Mouse (Mus musculus): Measurements from ENCODE around the gene Stk32c. TPM values are rescaled to one million over a fixed set of nuclear protein-coding genes. Genes with fewer than 3 reads are reported as not detected.

The Stk32c gene
- total RNA-seq, 1 experiment: 0.89 TPM

DNA sequence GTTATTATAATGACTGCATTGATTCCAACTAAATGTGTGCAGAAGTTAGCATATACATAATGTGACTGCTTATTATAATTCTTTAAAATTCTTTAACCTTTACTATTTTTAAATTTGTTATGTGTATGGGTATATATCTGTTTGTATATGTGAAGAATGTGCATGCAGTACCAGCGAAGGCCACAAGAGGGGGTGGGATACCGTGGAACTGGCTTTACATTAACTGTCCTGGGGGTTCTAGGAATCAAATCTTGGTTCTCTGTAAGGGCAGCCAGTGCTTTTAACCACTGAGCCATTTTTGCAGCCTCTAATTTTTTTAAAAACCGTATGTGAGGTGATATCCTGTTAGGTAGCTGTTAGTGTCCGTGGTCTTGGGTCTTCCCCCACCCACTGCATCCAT is 132.4 kb downstream of the Stk32c start:
- TF ChIP-seq ZC3H11A (IDR thresholded peaks at IDR 0.05; ENCODE audit: borderline replicate concordance, low read depth, low read length) (peak; percentile 60; the same call in 1 of the 2 replicates), MAFK (IDR thresholded peaks at IDR 0.05; ENCODE audit: insufficient read depth, low read depth, low read length) (no peak)
- no peak overlapping the region for H3K9ac ChIP-seq (ENCODE audit: insufficient read depth, low read depth, low read length, poor library complexity, severe bottlenecking)
- no peak for DNase-seq (ENCODE audit: low read depth, low spot score)
- no peaks in the 10 kb centered on the region for H3K9me3 ChIP-seq (ENCODE audit: control insufficient read depth, insufficient read depth, low read depth, low read length)
- no peaks in the 10 kb centered on the region for H3K36me3 ChIP-seq (ENCODE audit: control insufficient read depth, insufficient read depth, low read length, poor library complexity, severe bottlenecking)
- no peak overlapping the region for H3K4me3 ChIP-seq (ENCODE audit: insufficient read depth in 1 of 2, low read depth in 1 of 2, low read length in 2 of 2, poor library complexity in 1 of 2, severe bottlenecking in 1 of 2)
- H3K27ac ChIP-seq (ENCODE audit: insufficient read depth, low read depth, low read length, poor library complexity, severe bottlenecking): no peak overlapping the region
- peaks cover 4 to 22% of the 10 kb centered on the region in 2 experiments; a peak in 2 of 4 replicates for H3K4me1 ChIP-seq (ENCODE audit: control insufficient read depth in 2 of 2, insufficient read depth in 2 of 2, low read length in 2 of 2, poor library complexity in 1 of 2)
- in situ Hi-C loops (cut with MboI; ENCODE audit: low sequenced_read_pairs in 2 of 2, unreplicated experiment in 2 of 2): loop anchor here in 1 of 2 experiments (25.0 kb wide), 1 partner anchor 382 kb away; no protein-coding TSS in a partner anchor

DNA sequence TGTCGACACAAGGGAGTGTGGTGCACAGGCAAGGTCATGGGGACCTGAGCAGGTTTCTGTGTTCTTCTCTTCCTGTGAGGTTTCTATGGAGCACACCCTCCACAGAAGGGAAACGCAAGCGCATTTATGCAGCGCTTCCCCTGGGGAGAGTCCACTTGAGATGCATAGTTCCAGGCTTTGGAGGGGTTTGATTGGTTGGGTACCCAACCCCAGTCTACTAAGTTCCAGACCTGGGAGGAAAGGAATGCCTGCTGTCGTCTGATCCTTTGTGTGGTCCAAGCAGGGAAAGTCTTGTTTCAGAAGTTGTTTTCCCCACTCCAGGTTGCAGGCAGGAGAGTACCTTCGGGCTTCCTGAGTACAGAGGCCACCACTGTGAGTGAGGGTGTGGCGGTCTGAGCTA is 134.0 kb downstream of the Stk32c start:
- H3K27ac ChIP-seq (ENCODE audit: insufficient read depth, low read depth, low read length, poor library complexity, severe bottlenecking): no peak overlapping the region
- no peak overlapping the region for H3K9ac ChIP-seq (ENCODE audit: insufficient read depth, low read depth, low read length, poor library complexity, severe bottlenecking)

DNA sequence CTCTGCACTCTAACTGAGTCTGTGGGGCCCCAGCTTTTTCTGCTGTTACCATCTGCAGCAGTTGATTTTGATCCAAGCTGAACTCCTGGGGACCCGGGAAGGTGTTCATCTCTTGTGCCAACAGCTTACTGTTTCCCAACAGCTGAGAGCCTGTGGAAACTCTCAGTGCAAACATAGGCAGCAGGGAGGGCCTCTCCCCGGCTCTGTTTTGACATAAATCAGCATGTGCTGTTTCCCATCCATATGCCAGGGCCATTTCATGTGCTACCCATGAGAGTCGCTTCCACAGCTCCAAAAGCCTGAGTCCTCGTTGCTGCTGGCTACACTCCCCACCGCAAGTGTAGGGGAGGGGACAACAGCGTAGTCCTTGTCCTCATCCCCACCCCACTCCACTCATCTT is 134.9 kb downstream of the Stk32c start:
- no peak overlapping the region for H3K9ac ChIP-seq (ENCODE audit: insufficient read depth, low read depth, low read length, poor library complexity, severe bottlenecking)
- in situ Hi-C loops (cut with MboI; ENCODE audit: low sequenced_read_pairs in 2 of 2, unreplicated experiment in 2 of 2): loop anchor here in 1 of 2 experiments (25.0 kb wide), 1 partner anchor 384 kb away; no protein-coding TSS in a partner anchor
- no peak overlapping the region for H3K4me3 ChIP-seq (ENCODE audit: insufficient read depth in 1 of 2, low read depth in 1 of 2, low read length in 2 of 2, poor library complexity in 1 of 2, severe bottlenecking in 1 of 2)
- H3K27ac ChIP-seq (ENCODE audit: insufficient read depth, low read depth, low read length, poor library complexity, severe bottlenecking): no peak overlapping the region
- no peak for DNase-seq (ENCODE audit: low read depth, low spot score)
- peaks cover 4 to 15% of the 10 kb centered on the region in 2 experiments; a peak in 2 of 4 replicates for H3K4me1 ChIP-seq (ENCODE audit: control insufficient read depth in 2 of 2, insufficient read depth in 2 of 2, low read length in 2 of 2, poor library complexity in 1 of 2)
- no peaks in the 10 kb centered on the region for H3K36me3 ChIP-seq (ENCODE audit: control insufficient read depth, insufficient read depth, low read length, poor library complexity, severe bottlenecking)
- TF ChIP-seq CHD2 (IDR thresholded peaks at IDR 0.05; ENCODE audit: low read depth, low read length) (no peak), ZC3H11A (IDR thresholded peaks at IDR 0.05; ENCODE audit: borderline replicate concordance, low read depth, low read length) (no peak), MAFK (IDR thresholded peaks at IDR 0.05; ENCODE audit: insufficient read depth, low read depth, low read length) (no peak), HCFC1 (IDR thresholded peaks at IDR 0.05; ENCODE audit: borderline replicate concordance, insufficient read depth, low read length) (no peak), ZNF384 (IDR thresholded peaks at IDR 0.05; ENCODE audit: low read depth, low read length) (no peak)
- H3K9me3 ChIP-seq (ENCODE audit: control insufficient read depth, insufficient read depth, low read depth, low read length): no peaks in the 10 kb centered on the region

More for the DNA sequence above, 134.0 kb downstream of the Stk32c start:
- TF ChIP-seq CHD2 (IDR thresholded peaks at IDR 0.05; ENCODE audit: low read depth, low read length) (no peak), MAFK (IDR thresholded peaks at IDR 0.05; ENCODE audit: insufficient read depth, low read depth, low read length) (no peak), ZC3H11A (IDR thresholded peaks at IDR 0.05; ENCODE audit: borderline replicate concordance, low read depth, low read length) (no peak), HCFC1 (IDR thresholded peaks at IDR 0.05; ENCODE audit: borderline replicate concordance, insufficient read depth, low read length) (no peak), ZNF384 (IDR thresholded peaks at IDR 0.05; ENCODE audit: low read depth, low read length) (no peak)
- H3K36me3 ChIP-seq (ENCODE audit: control insufficient read depth, insufficient read depth, low read length, poor library complexity, severe bottlenecking): no peaks in the 10 kb centered on the region
- in situ Hi-C loops (cut with MboI; ENCODE audit: low sequenced_read_pairs in 2 of 2, unreplicated experiment in 2 of 2): loop anchor here in 1 of 2 experiments (25.0 kb wide), 1 partner anchor 383 kb away; no protein-coding TSS in a partner anchor
- no peak for DNase-seq (ENCODE audit: low read depth, low spot score)
- peaks cover 4 to 15% of the 10 kb centered on the region in 2 experiments; a peak in 2 of 4 replicates for H3K4me1 ChIP-seq (ENCODE audit: control insufficient read depth in 2 of 2, insufficient read depth in 2 of 2, low read length in 2 of 2, poor library complexity in 1 of 2)
- no peak overlapping the region for H3K4me3 ChIP-seq (ENCODE audit: insufficient read depth in 1 of 2, low read depth in 1 of 2, low read length in 2 of 2, poor library complexity in 1 of 2, severe bottlenecking in 1 of 2)
- no peaks in the 10 kb centered on the region for H3K9me3 ChIP-seq (ENCODE audit: control insufficient read depth, insufficient read depth, low read depth, low read length)

DNA sequence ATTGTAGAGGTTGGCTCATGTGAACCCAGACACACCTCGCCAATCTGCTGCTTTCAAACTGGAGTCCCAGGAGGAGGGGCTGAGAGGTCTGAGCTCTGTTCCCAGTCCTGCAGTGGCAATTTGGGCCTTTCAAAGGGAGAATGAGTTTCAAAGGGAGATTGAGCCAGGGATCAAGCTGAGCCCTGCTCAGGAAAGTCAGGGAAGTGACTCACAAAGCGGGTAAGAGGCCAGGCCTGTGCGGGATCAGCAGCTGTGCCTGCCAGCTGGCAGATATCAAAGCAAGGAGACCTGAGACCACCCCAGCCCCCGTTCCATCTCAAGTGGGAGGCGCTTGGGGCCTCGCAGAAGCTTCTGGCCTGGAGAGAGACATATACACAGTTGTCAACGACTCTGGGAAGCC is 135.8 kb downstream of the Stk32c start:
- in situ Hi-C loops (cut with MboI; ENCODE audit: low sequenced_read_pairs in 2 of 2, unreplicated experiment in 2 of 2): loop anchor here in 1 of 2 experiments (25.0 kb wide), 1 partner anchor 385 kb away; no protein-coding TSS in a partner anchor
- TF ChIP-seq HCFC1 (IDR thresholded peaks at IDR 0.05; ENCODE audit: borderline replicate concordance, insufficient read depth, low read length) (no peak), MAFK (IDR thresholded peaks at IDR 0.05; ENCODE audit: insufficient read depth, low read depth, low read length) (no peak), ZNF384 (IDR thresholded peaks at IDR 0.05; ENCODE audit: low read depth, low read length) (no peak), CHD2 (IDR thresholded peaks at IDR 0.05; ENCODE audit: low read depth, low read length) (no peak), ZC3H11A (IDR thresholded peaks at IDR 0.05; ENCODE audit: borderline replicate concordance, low read depth, low read length) (no peak)
- no peaks in the 10 kb centered on the region for H3K36me3 ChIP-seq (ENCODE audit: control insufficient read depth, insufficient read depth, low read length, poor library complexity, severe bottlenecking)
- no peak overlapping the region for H3K9ac ChIP-seq (ENCODE audit: insufficient read depth, low read depth, low read length, poor library complexity, severe bottlenecking)
- H3K4me1 ChIP-seq (ENCODE audit: control insufficient read depth in 2 of 2, insufficient read depth in 2 of 2, low read length in 2 of 2, poor library complexity in 1 of 2): peaks cover 4 to 13% of the 10 kb centered on the region in 2 experiments; a peak in 2 of 4 replicates
- H3K4me3 ChIP-seq (ENCODE audit: insufficient read depth in 1 of 2, low read depth in 1 of 2, low read length in 2 of 2, poor library complexity in 1 of 2, severe bottlenecking in 1 of 2): no peak overlapping the region
- no peaks in the 10 kb centered on the region for H3K9me3 ChIP-seq (ENCODE audit: control insufficient read depth, insufficient read depth, low read depth, low read length)
- H3K27ac ChIP-seq (ENCODE audit: insufficient read depth, low read depth, low read length, poor library complexity, severe bottlenecking): no peak overlapping the region
- no peak for DNase-seq (ENCODE audit: low read depth, low spot score)

All from ES-E14 (cell line).